Mouse (Mus musculus): ENCODE measurements at regions not wholly inside any gene's neighbourhood (a gene's known extent, or its start where the extent isn't known, plus 50 kb on each side); places are given as distances from the start of the nearest gene placed in this dataset.

DNA sequence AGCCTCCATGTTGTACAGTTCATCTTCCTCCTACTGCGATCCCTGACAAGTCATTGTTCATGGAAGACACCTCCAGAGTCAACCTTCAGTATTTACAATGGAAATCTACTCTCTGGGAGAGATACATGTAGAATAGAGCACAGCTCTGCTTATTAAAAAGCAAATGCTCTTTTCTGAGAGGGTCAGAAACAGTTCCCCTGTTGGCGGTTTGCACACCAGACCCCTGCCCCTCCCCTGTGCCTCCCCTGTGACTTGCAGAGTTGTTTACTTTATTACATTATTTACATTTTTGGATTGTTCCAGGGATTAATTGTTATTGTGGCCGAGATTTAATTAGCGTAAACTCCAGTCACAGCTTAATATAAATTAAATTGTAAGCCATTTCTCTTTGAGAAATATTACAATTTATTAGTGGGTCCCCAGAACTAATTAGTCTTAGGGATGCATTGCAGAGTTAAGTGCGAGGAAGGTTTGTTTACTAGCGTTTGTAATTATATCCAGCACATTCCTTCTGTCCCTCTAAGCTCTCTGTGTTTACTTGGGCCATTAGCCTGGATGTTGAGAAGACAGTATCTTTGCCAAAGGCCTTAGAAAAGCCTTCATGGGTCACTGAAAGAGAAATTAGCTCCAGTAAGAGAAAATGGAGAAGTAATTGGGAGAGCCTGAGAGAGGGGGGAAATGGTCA is 337.6 kb upstream of the Sel1l start:
- POLR2A ChIA-PET, result no interaction called here
- CTCF ChIA-PET, result no interaction called here

DNA sequence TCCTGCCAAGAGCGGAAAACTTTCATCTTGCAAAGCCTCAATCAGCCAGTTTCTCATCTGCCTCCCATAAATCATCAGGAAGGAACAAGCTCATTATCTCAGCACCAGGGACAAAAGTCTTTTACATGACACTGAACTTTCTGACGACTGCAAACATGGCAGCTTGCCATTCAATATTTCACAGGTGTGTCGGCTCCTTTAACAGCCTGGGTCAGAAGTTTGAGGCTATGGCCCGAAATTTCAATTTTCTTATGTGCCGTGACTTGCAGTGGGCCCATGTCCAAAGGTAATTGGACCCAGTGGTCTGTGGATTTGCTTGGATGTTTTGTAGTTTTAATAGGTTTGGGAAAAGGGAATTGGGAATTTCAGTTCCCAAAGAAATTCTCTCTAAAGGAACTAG is 330.3 kb upstream of the Sel1l start:
- POLR2A ChIA-PET, result no interaction called here
- CTCF ChIA-PET, result no interaction called here

DNA sequence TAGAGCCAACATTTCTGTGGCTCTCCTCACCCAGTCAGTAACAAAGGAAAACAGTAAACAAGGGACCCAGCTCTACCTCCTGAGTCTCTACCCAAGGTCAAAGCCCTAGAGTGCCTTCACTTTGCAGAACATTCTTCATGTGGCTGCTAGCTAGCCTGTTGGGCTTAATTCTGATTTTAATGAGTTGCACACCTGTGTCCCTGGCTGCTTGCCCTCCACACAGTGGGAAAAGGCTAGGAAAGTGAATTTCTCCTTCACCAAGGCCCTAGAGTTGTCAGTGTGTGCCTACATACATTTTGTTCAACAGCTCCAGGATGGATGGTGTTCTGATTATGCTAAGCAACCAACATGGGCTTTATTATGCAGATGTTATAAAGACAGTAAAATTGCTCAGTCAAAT is 307.8 kb upstream of the Sel1l start:
- ChIA-PET CTCF (no interaction called here), POLR2A (no interaction called here)

DNA sequence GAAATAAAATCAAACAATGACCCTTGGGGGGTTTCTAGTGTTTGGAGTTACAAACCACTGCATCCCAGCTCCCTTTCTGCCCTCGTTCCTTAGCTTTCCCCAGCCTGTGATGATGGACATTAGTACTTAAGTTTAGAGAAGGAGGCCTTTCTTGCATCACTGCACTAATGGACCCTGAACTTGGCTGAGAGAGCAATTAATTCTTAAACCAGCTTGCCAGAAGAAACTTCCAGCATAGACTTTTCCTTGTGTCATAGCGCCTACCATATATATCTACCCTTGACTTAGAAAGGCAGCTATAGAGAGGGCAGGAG is 303.9 kb upstream of the Sel1l start:
- ChIA-PET POLR2A (no interaction called here), CTCF (no interaction called here)

DNA sequence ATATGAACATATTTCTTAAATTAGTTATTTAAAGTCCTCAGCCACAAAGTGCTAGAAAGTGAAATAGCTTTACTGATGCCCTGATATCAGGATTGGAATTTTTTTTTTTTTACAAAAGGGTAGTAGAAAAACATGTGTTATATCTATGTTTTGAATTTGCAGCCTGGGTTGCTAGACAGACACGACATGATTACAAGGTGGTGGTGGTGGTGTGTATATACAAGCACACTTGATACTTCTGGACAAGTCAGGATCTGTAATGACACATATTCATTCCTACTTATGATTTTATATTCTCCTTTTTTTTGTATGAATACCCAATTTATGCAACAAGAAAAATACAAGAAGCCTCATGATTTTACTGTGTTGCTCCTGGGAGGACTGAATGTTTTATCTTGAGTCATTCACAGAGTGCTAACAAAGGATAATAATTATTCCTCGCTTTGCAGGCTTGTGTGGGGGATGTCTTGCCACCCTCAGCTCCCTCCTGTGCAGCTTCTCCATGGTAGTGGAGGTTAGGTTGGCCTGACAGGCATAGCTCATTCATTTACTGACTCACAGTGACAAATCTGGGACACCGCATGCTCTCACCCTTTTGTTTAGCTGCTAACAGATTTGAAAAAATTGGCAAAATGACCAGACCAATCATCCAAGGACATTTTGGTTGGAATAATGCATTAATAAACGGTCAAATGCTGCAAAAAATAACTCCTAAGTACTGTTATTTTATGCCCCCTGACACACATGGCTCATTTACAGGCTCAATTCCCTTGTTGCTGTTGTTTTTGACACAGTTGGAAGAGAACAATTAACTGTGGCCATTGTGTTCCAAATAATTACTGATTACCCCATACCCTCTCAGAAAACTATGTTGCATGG is 303.3 kb upstream of the Sel1l start:
- ChIA-PET POLR2A (no interaction called here), CTCF (no interaction called here)

DNA sequence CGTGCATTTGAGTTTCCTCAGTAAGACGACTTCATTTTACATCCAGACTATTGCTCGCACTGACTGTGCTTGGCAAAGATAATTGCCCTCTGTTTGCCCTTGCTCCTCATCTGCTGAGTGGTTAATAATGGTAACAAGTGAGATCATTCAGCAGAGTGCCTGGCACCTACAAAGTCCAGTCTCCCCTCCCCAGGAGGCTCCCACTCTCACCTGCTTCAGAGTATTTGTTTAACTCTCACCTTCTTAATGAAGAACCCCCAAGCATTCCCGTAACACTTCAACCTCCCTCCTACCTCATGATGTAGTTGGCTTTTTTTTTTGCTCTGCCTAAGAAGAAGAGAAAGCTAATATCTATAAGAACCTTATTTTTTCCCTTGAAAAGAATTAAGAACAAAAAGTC is 288.6 kb upstream of the Sel1l start:
- ChIA-PET POLR2A (no interaction called here), CTCF (no interaction called here)

DNA sequence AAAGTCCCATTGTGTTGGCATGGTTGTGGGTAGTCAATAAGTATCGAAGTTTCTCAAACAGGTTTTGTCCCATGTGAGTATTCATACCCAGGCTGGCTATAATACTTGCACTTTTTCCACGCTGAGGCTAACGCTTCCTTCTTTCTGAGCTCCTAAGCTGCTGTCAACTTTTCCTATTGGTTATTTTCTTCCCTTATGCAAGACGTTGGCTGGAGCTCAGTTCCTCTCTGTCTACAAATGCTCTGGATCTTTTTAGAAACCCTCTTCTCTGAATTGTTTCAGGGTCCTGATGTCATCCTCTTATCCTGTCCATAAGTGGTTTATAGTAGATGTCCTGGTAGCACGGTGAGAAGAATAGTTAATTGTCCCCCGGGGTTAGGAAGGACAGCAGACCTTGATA is 278.7 kb upstream of the Sel1l start:
- ChIA-PET CTCF (no interaction called here), POLR2A (no interaction called here)

DNA sequence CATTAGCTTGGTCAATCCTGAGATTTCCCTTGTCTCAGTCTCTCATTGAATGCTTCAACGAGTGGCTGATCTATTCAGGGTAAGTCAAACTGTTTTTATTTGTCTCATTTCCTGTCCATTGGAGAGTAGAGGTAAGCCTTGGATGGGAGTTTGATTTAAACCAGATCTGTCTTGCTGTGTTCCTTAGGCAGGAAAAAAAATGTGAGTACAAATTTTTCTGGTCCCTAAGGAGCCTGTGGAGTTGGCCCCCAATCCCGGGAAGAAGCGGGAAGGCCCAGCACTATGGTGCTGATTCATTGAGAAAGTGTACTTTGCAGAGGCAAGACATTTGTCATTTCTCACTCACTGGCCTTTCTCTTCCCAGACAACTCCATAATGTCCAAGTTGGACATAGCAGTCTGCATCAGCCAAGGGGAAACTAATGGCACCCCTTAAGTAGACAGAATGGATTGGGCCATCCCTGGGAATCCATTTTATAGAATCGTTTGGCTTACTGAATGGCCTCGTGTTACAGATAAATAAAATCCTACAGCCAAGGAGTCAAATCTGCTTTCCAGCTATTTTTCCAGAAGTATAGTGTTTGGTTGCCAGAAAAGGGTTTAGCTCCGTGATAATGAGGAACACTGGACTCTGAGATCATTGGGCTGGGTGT is 271.3 kb upstream of the Sel1l start:
- CTCF ChIA-PET, result no interaction called here

DNA sequence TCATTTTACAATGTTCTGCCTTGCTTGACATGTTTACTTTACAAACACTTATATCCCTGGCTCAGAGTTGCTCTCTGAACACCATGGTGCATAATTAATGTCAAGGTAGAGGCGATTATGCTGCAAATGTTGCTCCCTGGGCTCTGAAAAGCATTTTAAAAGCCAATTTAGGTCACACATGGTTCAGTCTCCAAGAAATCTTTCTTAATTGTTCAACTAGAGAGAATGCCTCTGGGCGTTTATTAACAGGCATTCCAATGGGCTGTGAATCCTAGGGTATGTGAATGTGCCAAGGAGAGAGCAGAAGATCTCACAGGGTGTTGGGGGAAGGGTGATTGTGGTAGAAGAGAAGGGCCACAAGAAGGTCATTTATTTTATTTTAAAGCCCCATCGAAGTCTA is 260.7 kb upstream of the Sel1l start:
- POLR2A ChIA-PET, result no interaction called here
- CTCF ChIA-PET, result no interaction called here

More for the DNA sequence above, 271.3 kb upstream of the Sel1l start:
- POLR2A ChIA-PET, result no interaction called here

DNA sequence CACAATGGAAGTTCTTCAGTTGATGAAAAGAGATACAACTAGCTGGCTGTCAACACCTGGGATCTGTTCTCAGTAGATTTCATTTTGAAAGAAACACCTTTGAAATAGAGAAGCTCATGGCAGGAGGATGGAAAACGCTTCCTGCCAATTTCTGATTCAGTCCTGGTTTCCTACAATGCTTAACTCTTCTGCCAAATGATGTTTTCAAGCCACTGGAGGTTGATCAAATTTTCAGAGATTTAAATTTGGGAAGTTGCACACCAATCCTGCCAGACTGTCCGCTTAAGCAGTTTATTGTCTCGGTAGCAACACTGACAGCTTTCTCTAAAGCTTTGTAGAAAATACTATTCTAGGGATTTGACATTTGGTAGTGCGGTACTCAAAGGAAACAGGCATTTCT is 251.1 kb upstream of the Sel1l start:
- ChIA-PET CTCF (interaction anchor here in 1 of 4 experiments (0.6 kb wide), 1 partner anchor 18 kb away, joined by 3 read pairs; no protein-coding TSS in a partner anchor), POLR2A (no interaction called here)

DNA sequence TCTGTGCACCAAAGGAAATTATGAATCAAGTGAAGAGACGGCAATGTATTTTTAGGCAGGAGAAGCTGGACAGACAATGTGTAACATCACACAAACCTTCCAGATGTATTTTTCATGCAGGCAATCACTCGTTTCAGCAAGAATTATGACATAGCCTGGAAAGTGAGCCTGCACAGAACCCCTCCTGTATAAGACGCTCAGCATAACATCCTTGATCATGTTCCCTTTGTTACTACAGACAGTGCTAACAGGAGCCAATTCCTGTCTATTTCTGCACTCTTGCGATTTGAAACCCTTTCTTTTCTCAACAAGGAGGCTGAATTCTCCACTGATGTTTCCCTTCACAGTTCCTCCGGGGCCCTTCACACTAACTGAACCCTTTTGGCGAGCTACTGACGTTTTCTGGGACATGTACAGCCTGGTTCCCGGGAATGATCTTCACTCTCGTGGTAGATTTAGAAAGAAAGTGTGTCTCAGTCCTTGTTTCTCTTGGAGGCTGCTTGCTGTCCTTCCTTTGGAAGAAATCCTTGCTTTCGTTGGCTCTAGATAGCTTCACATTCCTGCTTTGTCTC is 243.9 kb upstream of the Sel1l start:
- CTCF ChIA-PET, result no interaction called here
- POLR2A ChIA-PET, result no interaction called here

DNA sequence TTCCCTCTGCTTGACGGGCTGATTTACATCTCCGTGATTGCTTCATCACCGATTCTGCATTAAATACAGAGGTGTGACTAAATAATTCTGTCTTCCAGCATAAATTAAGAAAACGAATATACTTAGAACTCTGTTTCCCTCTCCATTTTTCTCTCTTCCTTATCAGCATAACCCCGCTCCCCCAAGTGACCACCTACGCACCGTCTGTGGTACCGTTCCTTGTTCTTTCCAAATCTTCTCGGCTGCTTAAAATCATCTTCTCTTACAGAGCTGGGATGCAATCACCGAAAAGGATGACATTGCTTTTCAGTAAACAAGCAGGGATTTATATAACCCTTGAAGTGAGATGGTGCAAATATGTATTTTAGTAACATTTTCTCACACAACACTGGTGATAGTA is 224.3 kb upstream of the Sel1l start:
- ChIA-PET POLR2A (no interaction called here), CTCF (no interaction called here)

DNA sequence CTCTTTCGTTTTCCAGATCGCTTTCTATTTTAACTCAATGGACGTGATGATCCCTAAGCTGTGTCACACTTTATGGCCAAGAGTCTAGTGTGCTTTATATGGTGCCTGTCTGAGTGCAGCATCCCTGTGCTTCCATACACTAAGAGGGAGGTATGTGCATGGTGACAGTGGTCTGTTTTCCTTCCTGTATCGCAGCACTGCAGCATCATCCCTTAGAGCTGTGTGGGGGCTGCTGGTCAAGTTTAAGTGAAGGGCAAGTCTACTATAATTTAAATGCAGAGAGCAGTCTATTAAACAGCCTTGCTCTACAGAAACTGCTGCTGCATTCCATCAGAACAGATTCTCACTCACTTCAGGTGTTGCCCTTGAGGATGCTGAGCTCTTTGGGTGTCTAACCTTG is 213.8 kb upstream of the Sel1l start:
- POLR2A ChIA-PET, result no interaction called here
- CTCF ChIA-PET, result no interaction called here

DNA sequence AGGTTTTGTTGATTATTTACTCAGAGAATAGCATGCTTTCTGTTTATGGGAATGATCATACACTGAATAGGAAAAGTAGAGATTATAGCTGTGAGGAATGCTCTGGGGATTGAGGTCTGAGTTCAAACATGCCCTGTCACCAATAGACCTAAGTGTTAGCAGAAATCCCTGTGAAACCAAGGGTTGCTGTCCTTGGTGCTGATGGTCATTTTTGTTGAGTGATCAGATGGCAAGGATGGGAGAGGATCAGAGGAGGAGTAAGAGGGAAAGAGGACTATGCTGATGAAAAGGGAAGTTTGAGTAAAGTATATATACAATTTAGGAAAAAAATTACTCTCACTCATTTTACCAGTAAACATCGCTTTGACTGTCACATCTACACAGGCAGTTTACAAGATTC is 191.5 kb upstream of the Sel1l start:
- ChIA-PET POLR2A (interaction anchor here in 2 of 4 experiments (0.7 to 1.2 kb wide), 2 partner anchors 56 to 419 kb away, joined by 3 to 4 read pairs; no protein-coding TSS in a partner anchor), CTCF (no interaction called here)

DNA sequence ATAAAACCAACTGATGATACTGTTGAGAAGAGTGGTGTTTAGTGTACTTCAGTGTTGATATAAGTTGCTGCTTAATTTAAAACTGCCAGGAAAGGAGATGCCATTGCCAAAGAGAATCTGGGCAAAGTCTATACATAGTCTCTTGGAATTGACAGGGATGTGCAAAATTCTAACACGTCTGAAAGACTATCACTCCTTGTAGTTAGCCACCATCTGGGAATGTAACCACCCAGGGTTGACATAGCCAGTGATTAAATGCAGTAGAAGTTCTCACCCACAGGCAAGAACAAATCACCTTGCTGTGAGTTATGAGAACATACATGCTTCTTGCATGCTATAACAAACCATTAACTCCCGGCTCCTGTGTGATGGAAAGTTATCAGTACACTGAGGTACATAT is 180.2 kb upstream of the Sel1l start:
- POLR2A ChIA-PET, result no interaction called here
- CTCF ChIA-PET, result no interaction called here

DNA sequence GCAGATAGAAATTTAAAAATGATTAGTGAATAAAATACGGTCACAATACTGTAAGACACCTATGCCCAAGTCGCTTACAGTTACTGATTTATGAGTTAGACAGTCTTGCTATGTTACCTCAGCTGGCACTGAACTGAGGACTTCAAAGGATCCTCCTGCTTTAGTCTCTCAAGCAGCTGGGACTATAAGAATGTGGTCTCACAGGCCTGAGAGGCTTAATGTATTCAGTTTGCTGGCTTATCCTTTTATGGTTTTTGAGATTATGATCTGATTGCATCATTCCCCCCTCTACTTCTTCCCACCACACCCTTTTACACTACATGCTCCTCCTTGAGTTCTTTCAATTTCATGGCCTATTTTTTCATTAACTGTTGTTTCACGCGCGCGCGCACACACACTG is 179.4 kb upstream of the Sel1l start:
- CTCF ChIA-PET, result interaction anchor here in 1 of 4 experiments (0.7 kb wide), 1 partner anchor 151 kb away, joined by 3 read pairs; no protein-coding TSS in a partner anchor

DNA sequence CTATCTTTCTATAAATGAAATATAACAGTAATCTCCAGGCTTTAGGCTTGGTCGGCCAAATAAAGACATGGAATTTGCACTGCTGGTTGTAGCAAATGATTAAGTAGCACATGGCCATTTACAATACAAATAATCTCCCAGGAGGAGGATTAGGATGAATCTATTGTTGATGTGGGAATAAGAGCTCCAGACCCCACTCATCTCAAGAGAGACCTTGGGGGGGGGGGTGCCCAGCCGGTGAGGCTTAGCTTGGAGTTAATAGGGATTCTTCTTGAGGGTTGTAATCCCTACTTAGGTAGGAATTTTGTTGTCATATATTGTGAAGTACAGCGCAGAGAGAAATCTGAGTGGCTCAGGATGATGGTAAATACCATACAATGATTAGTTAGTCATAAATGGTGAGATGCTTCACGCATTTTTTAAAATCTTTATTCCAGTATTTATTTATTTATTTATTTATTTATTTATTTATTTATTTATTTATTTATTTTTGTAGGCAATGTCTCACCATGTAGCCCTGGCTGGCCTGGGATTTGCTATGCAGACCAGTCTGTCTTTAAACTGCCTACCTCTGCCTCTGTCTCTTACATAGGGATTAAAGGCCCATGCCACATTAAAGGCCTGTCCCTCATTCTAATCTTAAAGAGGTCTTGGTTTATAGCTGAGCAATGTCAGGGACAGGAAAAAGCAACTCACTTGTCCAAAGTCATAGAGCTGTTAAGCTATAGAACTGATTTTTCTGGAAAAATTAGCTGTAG is 175.7 kb upstream of the Sel1l start:
- CTCF ChIA-PET, result no interaction called here
- POLR2A ChIA-PET, result no interaction called here

More for the DNA sequence above, 179.4 kb upstream of the Sel1l start:
- POLR2A ChIA-PET, result no interaction called here

DNA sequence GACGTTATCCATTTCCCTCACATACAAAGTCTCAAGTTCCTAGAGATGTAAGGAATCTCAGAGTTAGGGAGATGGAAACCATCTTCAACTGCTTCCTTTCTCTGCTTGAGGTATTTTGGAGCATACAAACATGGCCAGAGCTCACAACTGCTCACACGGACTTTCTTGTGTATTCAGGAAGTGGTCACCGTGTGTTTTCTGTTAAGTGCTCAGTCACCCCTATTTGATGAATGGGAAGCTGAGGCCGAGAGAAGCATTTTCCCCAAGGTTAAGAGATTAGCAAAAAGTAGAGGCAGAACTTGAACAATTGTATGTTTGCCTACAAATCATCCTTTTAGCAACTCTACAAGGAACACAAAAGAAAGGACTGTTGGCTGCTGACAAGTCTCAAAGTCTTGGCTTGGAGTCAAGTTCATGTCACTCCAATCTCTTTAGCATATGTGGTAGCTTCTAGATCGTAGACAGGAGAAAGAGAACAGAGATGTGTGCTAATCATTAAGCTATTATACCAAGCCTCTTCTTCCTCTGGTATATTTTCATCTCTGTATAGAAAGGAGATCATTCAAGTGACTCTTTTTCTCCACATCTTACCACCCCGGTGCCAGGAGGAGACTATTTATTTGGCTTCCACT is 170.8 kb upstream of the Sel1l start:
- POLR2A ChIA-PET, result no interaction called here
- CTCF ChIA-PET, result no interaction called here

DNA sequence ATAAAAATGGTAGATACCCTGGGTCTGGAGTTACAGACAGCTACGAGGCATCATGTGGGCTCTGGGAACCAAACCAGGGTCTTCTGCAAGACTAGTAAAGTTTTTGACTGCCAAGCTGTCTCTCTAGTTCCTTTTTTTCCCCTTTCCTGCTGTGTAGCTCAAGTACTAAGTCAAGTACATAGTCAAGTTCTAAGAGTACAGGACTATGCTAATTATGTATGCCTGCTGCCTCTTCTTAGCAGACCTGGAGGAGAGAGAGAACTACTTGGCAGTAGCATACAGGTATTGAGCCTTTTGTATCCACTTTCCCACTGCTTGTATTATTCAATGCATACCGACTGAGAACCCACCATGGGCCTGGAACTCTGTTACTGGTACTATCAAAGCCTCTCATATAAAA is 166.4 kb upstream of the Sel1l start:
- CTCF ChIA-PET, result interaction anchor here in 1 of 4 experiments (0.6 kb wide), 1 partner anchor 1258 kb away, joined by 3 read pairs; no protein-coding TSS in a partner anchor
- POLR2A ChIA-PET, result no interaction called here

DNA sequence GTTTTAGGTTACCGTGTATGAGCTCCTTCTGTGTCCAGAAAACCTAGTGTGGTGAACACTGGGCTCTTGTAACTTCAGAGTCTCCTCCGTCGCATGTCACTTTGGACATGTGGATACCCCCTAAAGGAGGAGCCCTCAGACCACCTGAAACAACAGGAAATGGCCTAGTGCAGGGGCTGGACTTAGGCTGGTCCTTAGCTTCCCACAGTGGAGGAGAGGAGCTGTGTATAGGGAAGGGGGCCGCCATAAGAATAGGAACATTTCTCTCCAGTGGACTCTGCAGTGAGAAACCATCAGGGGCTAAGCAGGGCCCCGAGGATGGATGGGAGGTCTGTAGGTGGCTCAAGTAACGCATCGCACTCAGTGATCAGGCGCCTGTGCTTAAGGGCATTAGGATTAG is 165.0 kb upstream of the Sel1l start:
- ChIA-PET POLR2A (no interaction called here), CTCF (interaction anchor here in 2 of 4 experiments (0.6 to 0.7 kb wide), 3 partner anchors 136 to 1101 kb away, joined by 3 to 4 read pairs (median 4); no protein-coding TSS in a partner anchor)
